Comparison of ENCODE assay signal across 11 mouse cellular contexts in genomic region chr8:110966586-110966985, GRCm38 (mm10). TPM values are rescaled to one million over a fixed set of nuclear protein-coding genes. Genes with fewer than 3 reads are reported as not detected.
DNase-seq lines count a peak whose midpoint lies in the region; ATAC-seq and TF ChIP-seq lines count a peak whose summit lies in the region.
"Had no signal": no experiment of that assay in that cellular context is flagged by ENCODE, and none has a peak within 500 bp of the region (broad histone marks: within the 10 kb centered on the region; RNA-seq: fewer than 3 reads in every experiment).

No protein-coding gene starts in this region.

- H3K9ac ChIP-seq in forebrain, embryonic 12.5 days = no peak overlapping the region
- H3K9ac ChIP-seq: midbrain, embryonic 12.5 days had no signal

- DNase-seq in heart, adult 11 months = peak; percentile 97
- no peak for DNase-seq in heart, postnatal 25 days (ENCODE audit: low spot score)
- DNase-seq in left cerebral cortex, adult 2 months (ENCODE audit: extremely low spot score in 1 of 2, low spot score in 2 of 2) = no peak
- no peak for DNase-seq in left cerebral cortex, postnatal 36 days (ENCODE audit: low spot score in 2 of 2)
- peak; percentile 65 for DNase-seq in kidney, postnatal 14 days
- DNase-seq in lung, postnatal 36 days = peak; percentile 76
- no peak for DNase-seq in embryo, embryonic 9.5 days (ENCODE audit: extremely low spot score)
- DNase-seq: right cerebral cortex, postnatal 4 days had no signal

- 92% methylated on average over 8 of the region's 8 CpGs for WGBS in forebrain, embryonic 12.5 days

- no peak overlapping the region for H3K4me3 ChIP-seq in left cerebral cortex, adult 2 months
- no peak overlapping the region for H3K4me3 ChIP-seq in forebrain, embryonic 12.5 days (replicated peaks)
- H3K4me3 ChIP-seq: midbrain, embryonic 12.5 days had no signal

- H3K36me3 ChIP-seq in forebrain, embryonic 12.5 days (replicated peaks) = peaks cover 29% of the 10 kb centered on the region

- H3K27me3 ChIP-seq in forebrain, embryonic 12.5 days = no peaks in the 10 kb centered on the region
- H3K27me3 ChIP-seq: midbrain, embryonic 12.5 days had no signal

- no peak for ATAC-seq in forebrain, embryonic 12.5 days (ENCODE audit: low FRiP score)
- ATAC-seq: hindbrain, embryonic 16.5 days had no signal

- H3K27ac ChIP-seq in left cerebral cortex, adult 2 months = peak overlapping the region; percentile 85; the same call in 1 of the 2 replicates
- H3K27ac ChIP-seq in forebrain, embryonic 12.5 days = no peak overlapping the region
- H3K27ac ChIP-seq: midbrain, embryonic 12.5 days had no signal

- peaks cover 7% of the 10 kb centered on the region for H3K4me1 ChIP-seq in forebrain, embryonic 12.5 days

- intact Hi-C loops in heart, postnatal 25 days (cut with DNase I) = loop anchor here (5.0 kb wide), 1 partner anchor 64 kb away; the partner anchor contains the start of gene Fuk
- intact Hi-C loops in left cerebral cortex, adult 2 months (cut with DNase I) = loop anchor here (5.0 kb wide), 1 partner anchor 44 kb away; no protein-coding TSS in a partner anchor
- intact Hi-C loops in left cerebral cortex, postnatal 36 days (cut with DNase I) = no loop called here

- no peaks in the 10 kb centered on the region for H3K9me3 ChIP-seq in forebrain, embryonic 12.5 days
- H3K9me3 ChIP-seq: midbrain, embryonic 12.5 days had no signal

- no peak for TF ChIP-seq CTCF in left cerebral cortex, adult 2 months (IDR thresholded peaks at IDR 0.05)

- no peak overlapping the region for H3K4me2 ChIP-seq in forebrain, embryonic 12.5 days
- H3K4me2 ChIP-seq: midbrain, embryonic 12.5 days had no signal

RNA-seq across cellular contexts. Expression of gene Ddx19a, which starts 31.0 kb away (rescaled TPM):
- total RNA-seq in heart, postnatal 25 days (2021) = 10 to 100 TPM; 33.2 to 33.3 TPM
- total RNA-seq in left cerebral cortex, adult 2 months (2021) = 10 to 100 TPM; 26.8 to 26.9 TPM
- 10 to 100 TPM; 26.6 to 30.7 TPM for total RNA-seq in left cerebral cortex, postnatal 36 days (2021)
- polyA plus RNA-seq in forebrain, embryonic 12.5 days (2016; fragmentation: Nextera tagmentation; extraction: Ambion mirVana) = 18.8 and 20.7 TPM in 2 replicates

RNA-seq across cellular contexts. Expression of gene St3gal2, which starts 46.9 kb away (rescaled TPM):
- total RNA-seq in heart, postnatal 25 days (2021) = 10 to 100 TPM; 22.9 to 29.4 TPM
- total RNA-seq in left cerebral cortex, adult 2 months (2021) = 10 to 100 TPM; 88.4 to 97.4 TPM
- 10 to 100 TPM; 93.3 to 94.1 TPM for total RNA-seq in left cerebral cortex, postnatal 36 days (2021)
- 26.2 and 27.2 TPM in 2 replicates for polyA plus RNA-seq in forebrain, embryonic 12.5 days (2016; fragmentation: Nextera tagmentation; extraction: Ambion mirVana)

Comparison
In these comparisons a context has a peak if more than half of its experiments do, and no peak if none do; other contexts are left out.
1. DNase-seq: peak in heart, adult 11 months (single experiment), kidney, postnatal 14 days (single experiment) and lung, postnatal 36 days (single experiment); none in heart, postnatal 25 days (single experiment), left cerebral cortex, adult 2 months (0 of 2), left cerebral cortex, postnatal 36 days (0 of 2) and embryo, embryonic 9.5 days (single experiment).